Mouse (Mus musculus) induced T-regulatory cell, adult 2 months (primary cell): Measurements from ENCODE around the gene Prkaa1.
"Not testable (repeated sequence)": the region's sequence is repeated elsewhere in the genome, so short reads cannot be mapped to it uniquely, and the experiment has no call there.

Source experiments
- DNase-seq: peaks from one replicate; pipeline ENCODE4 v3.0.0-alpha.2; 2012; ENCODE audit warnings: low read depth

Gene Prkaa1

GRCm38 (mm10) chr15:5129111-5129805 lies 14.4 kb upstream of the Prkaa1 start:
- no peak for DNase-seq

DNA sequence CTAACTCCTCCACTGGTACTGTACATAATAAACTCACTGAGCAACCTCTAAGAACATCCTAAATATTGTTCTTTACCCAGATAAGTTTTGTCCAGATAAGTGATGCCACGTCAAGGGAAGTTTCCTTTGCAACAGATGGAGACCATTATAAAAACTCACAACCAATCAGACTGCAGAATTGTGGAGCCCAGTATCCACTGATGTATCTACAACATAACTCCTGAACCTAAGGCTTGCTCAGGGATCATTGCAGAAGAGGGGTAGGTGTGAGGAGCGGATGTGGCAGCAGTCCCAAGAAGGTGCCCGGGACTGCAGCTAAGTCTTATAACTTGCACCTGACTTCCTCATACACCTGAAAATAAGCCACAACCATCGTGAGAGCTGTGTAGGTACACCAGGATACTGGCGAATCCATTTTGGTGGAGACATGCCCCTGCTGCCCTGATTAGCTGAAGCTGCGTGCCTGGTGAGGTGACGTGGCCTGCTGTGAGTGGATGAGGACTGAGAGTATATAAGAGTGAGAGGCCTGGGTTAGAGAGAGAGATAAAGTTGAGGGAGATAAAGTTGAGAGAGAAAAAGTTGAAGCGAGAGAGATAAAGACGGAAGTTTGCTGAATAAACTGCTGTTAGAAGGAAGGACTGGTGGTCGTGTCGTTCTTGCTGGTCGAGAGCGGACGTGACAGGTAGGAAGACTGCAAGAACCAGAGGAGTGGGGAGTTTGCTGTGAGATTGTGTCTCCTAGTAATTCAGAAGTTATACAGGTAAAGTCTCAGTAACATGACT lies 12.6 kb upstream of the Prkaa1 start:
- not testable (repeated sequence) for DNase-seq

DNA sequence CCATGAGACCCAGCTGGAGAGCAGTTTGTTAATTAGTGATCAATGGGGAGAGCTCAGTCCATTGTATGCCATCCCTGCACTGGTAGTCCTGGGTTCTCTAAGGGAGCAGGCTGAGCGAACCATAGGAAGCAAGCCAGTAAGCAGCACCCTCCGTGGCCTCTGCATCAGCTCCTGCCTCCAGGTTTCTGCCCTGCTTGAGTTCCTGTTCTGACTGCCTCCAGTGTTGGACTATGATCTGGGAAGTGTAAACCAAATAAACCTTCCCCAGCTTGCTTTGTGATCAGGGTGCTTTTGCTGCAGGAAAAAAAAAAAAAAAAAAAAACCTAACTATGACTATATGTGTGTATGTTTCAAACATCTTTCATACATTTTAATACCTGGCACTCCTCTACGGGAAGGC lies 10.4 kb upstream of the Prkaa1 start:
- DNase-seq = no peak

- no peak for DNase-seq
Observed at GRCm38 (mm10) chr15:5134179-5134578, 9.5 kb upstream of the Prkaa1 start.

GRCm38 (mm10) chr15:5134945-5135483 lies 8.6 kb upstream of the Prkaa1 start:
- DNase-seq = no peak

GRCm38 (mm10) chr15:5138021-5138856 lies 5.4 kb upstream of the Prkaa1 start:
- DNase-seq = no peak

- no peak for DNase-seq
Observed at GRCm38 (mm10) chr15:5139366-5139765, 4.3 kb upstream of the Prkaa1 start.

DNA sequence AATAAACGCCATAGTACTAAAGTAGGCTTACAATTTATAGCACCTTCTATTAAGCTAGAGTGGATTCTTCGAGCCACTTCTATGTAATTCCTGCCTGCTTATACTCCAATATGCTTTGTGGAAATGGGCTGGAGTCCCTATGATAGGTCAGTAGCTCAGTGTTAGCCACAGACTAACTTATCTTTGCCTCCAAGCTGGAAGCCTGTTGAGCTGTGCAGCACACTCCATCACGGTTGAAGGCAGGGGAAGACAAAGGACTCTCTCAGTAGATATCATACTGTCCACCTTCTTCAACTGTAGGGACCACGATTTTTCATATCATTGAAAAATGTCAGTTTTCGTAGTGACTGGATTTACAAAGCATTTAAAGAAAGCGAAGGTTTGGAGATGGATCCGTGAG lies 3.8 kb upstream of the Prkaa1 start:
- DNase-seq = no peak

DNA sequence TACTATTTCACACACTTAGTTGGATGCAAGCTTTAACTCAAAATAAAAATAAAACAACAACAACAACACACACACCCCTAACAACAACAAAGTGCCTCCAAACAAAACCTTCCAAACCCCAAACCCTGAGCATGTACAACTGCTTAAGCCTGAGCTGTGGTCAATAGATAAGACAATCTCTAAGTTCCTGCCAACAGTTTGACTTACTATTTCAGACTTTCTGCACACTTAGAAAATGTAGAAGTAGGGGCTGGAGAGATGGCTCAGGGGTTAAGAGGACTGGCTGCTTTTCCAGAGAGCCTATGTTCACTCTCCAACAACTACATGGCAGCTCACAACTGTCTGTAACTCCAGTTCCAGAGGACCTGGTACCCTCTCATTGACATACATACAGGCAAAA lies 3.3 kb upstream of the Prkaa1 start:
- DNase-seq = no peak

GRCm38 (mm10) chr15:5142047-5142446 lies 1.6 kb upstream of the Prkaa1 start:
- peak; percentile 36 for DNase-seq

DNA sequence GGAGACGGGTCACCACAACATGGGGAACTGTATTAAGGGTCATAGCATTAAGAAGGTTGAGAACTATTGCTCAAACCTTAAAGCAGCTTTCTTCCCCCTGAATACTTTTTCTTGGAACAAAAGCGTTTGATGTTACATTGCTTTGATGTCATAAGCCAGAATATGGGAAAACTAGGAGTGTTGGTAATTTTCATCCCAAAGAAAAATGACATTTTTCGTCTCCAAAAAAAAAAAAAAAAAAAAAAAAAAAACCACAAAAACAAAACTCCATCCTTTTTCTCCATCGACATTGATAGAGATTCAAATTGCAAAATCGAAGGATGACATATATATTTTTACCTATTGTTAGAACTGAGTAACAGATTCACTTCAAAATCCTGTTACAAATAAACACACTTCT lies 947 bp upstream of the Prkaa1 start:
- no peak for DNase-seq

DNA sequence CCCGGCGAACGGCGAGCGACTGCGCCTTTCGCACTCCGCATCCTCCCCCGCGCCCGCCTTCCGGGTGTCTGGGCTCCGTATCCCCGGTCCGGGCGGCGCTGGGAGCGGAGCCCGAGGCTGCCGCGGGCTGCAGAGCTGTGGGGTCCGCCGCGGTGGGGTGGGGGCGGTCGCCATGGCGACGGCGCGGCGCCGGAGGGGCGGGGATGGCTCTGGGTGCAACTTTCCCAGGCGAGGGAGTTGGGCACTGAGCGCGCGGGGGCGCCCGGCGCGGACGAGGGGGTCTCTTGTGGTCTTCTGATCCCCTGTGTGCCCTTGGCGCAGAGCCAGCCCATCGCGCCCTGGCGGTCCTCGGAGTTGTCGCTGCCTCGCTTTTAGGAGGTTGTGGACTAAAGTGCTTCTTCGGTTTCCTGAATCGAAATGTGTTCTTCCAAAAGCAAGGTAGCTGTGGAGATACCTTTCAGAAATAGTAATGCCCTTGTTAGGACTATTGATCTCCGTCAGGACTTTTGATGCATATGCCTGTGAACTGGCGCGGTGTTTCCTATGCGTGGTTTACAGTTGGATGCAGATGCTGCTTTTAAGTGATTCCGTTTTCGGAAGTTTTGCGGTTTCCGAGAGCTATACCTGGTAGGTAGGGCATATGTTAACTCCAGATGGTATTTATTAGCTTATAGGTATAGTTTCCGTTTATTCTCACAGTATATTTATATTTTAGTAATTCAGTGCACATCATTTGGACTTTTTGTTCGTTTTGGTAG lies 539 bp downstream of the Prkaa1 start:
- DNase-seq = peak; percentile 69

DNA sequence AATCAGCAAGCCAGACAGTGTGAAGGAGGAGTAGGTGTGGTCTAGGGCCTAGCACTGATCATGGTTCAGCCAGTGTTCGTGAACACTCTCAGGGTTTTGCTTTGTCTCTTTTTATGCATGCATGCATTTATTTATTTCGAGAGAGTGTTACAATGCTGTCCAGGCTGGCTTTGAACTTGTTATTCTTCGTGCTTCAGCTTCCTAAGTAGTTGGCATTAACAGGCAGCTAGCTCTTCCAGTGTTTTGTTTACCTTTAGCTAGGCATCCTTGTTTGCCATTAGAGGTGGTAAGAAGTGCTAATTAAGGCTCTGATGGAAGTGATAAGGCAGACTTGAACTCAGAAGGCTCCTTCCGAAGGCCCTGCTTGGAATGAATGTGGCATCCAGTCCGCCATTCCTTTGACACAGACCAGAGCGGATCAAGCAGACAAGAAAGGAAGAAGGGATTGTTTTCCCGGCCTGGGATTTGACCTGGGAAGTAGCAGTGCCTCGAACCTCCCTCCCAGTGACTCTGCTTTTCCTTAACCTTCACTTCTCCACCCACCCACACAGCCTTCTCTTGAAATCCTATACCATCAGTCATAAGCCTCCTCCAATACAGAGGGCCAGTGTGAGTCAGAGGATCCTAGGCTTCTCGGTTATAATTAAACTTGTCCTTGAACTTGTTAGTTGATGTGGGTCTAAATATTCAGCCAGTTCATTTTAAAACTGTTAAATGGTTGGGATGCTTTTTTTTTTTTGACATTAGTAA lies 1.7 kb downstream of the Prkaa1 start:
- no peak for DNase-seq

DNA sequence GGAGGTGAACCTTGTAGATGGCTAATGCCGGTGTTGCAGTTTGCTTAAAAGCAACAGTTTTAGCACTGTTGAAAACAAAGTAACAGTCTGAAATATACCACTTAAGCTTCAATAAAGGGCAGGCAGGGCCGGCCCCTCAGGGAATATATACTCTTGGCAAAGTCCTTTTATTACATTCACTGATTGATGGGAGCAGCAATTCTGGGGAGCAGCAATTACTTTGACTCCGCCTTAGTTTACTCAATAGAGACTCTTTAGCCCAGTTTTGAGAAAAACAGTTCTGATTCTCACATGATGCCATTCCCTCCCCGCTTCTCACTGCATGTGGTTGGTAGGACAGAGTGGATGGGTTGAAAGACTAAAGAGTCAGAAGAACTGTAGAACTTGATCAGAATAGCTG lies 5.5 kb downstream of the Prkaa1 start:
- no peak for DNase-seq

DNA sequence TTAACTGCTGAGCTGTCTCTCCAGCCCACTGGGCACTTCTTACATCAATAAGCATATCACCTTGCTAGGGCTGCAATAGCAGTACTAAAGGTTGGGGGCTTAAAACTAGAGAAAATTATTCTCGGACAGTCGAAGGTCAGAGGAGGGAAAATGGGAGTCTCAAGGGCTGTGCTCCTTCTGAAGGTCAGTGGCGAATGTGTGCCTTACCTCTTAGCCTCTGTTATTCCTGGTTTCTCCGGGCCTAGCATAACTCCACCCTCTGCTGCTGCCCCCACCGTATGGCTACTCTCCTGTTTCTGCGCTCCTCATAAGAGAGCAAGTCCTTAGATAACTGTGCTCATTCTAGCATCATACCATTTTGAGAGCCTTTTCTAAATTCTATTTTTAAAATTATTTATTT lies 8.5 kb downstream of the Prkaa1 start:
- DNase-seq = no peak

- no peak for DNase-seq
Observed at GRCm38 (mm10) chr15:5154621-5155020, 11.0 kb downstream of the Prkaa1 start.

DNA sequence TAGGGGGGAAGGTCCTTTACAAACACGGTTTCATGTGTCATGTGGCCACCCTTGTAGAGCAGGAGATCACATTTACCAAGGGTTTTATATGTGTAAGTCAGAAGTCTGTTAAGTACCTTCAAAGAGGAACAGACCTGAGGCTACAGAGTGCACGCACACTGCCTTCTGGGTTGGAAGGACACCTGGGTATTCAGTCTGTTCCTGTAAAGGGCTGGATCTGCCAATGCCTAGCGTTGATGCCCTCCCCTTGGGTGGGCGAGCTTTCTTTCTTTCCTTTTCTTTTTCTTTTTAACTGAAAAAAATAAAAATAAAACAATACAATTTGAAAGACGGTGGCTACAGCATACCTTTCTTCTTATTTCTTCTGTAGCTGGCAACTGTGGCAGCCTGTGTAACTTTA lies 11.4 kb downstream of the Prkaa1 start:
- DNase-seq = no peak

DNA sequence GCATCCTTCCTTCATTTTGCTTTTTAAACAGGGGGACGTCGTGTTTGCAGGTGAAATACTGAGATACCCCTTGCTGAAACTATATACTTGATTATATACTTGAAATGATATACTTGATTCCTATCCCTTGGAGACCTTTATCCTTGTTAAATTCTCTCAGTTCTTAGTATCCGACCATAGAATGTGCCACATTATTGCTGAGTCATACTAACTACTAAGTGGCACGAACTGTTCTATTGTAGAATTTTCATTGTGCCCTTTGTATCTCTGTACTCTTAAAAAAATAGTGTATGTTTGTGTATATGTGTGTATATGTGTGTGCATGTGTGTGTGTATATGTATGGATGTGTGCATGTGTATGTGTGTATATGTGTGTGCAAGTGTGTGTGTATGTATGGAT lies 12.7 kb downstream of the Prkaa1 start:
- DNase-seq = no peak

- DNase-seq = no peak
Observed at GRCm38 (mm10) chr15:5157386-5157785, 13.7 kb downstream of the Prkaa1 start.

- DNase-seq = no peak
Observed at GRCm38 (mm10) chr15:5158827-5159226, 15.2 kb downstream of the Prkaa1 start.
